ENCODE assay signal across 25 mouse cellular contexts in genomic region chr15:61355344-61355743, GRCm38 (mm10).
DNase-seq lines count a peak whose midpoint lies in the region; ATAC-seq lines count a peak whose summit lies in the region.
"Had no signal": no experiment of that assay in that cellular context is flagged by ENCODE, and none has a peak within 500 bp of the region (broad histone marks: within the 10 kb centered on the region; RNA-seq: fewer than 3 reads in every experiment).

No protein-coding gene starts in this region.

- no peak for ATAC-seq in embryonic facial prominence, embryonic 11.5 days (replicated peaks; ENCODE audit: insufficient number of reproducible peaks, low FRiP score, low TSS enrichment, low read depth)
- ATAC-seq in hindbrain, embryonic 11.5 days (ENCODE audit: low FRiP score) = no peak
- ATAC-seq: forebrain, embryonic 14.5 days; liver, postnatal 0 days; lung, postnatal 0 days; midbrain, embryonic 16.5 days had no signal

- H3K9me3 ChIP-seq in embryonic facial prominence, embryonic 11.5 days (replicated peaks; ENCODE audit: control insufficient read depth, low read length) = no peaks in the 10 kb centered on the region
- H3K9me3 ChIP-seq in embryonic facial prominence, embryonic 10.5 days = no peaks in the 10 kb centered on the region
- H3K9me3 ChIP-seq in hindbrain, embryonic 11.5 days (ENCODE audit: control insufficient read depth, low read length) = no peaks in the 10 kb centered on the region
- H3K9me3 ChIP-seq: hindbrain, embryonic 13.5 days; midbrain, embryonic 10.5 days; neural tube, embryonic 15.5 days had no signal

- no peak overlapping the region for H3K4me2 ChIP-seq in embryonic facial prominence, embryonic 11.5 days (ENCODE audit: low read depth, low read length)
- no peak overlapping the region for H3K4me2 ChIP-seq in hindbrain, embryonic 11.5 days (replicated peaks; ENCODE audit: low read depth, low read length)
- H3K4me2 ChIP-seq: hindbrain, embryonic 13.5 days; liver, embryonic 11.5 days; neural tube, embryonic 15.5 days had no signal

- peak; percentile 16 for DNase-seq in embryonic facial prominence, embryonic 11.5 days (ENCODE audit: low spot score)
- no peak for DNase-seq in embryonic facial prominence, embryonic 10.5 days (ENCODE audit: low spot score)
- DNase-seq in gonadal fat pad, adult 2 months (ENCODE audit: low read depth) = peak; percentile 46
- DNase-seq in frontal cortex, adult 2 months (ENCODE audit: extremely low spot score in 1 of 2, low spot score in 1 of 2) = no peak
- no peak for DNase-seq in thymus, postnatal 10 days (ENCODE audit: low spot score in 2 of 2)
- DNase-seq in hindbrain, embryonic 11.5 days (ENCODE audit: low spot score) = no peak
- DNase-seq: adrenal gland, postnatal 10 days; cerebellum, adult 9-10 months; heart, adult 2 months; kidney, adult 11 months; liver, postnatal 0 days; right cerebral cortex, postnatal 14 days; thymus, postnatal 25 days had no signal

- H3K27ac ChIP-seq in embryonic facial prominence, embryonic 11.5 days (replicated peaks; ENCODE audit: low read depth, low read length) = no peak overlapping the region
- H3K27ac ChIP-seq in embryonic facial prominence, embryonic 10.5 days (replicated peaks) = no peak overlapping the region
- peak overlapping the region; percentile 71 for H3K27ac ChIP-seq in brown adipose tissue, adult 24 weeks (replicated peaks; ENCODE audit: low read depth, low read length)
- H3K27ac ChIP-seq in hindbrain, embryonic 11.5 days (ENCODE audit: low read depth, low read length) = no peak overlapping the region
- H3K27ac ChIP-seq: heart, adult 2 months; hindbrain, embryonic 13.5 days; kidney, postnatal 0 days; left cerebral cortex, adult 2 months; macrophage; midbrain, embryonic 10.5 days; neural tube, embryonic 15.5 days had no signal

- no peak overlapping the region for H3K9ac ChIP-seq in embryonic facial prominence, embryonic 11.5 days (replicated peaks; ENCODE audit: low read length)
- H3K9ac ChIP-seq in hindbrain, embryonic 11.5 days (ENCODE audit: low read depth, low read length) = no peak overlapping the region
- H3K9ac ChIP-seq: hindbrain, embryonic 13.5 days; liver, postnatal 0 days; neural tube, embryonic 15.5 days had no signal

- H3K4me3 ChIP-seq in embryonic facial prominence, embryonic 11.5 days (ENCODE audit: low read depth, low read length) = no peak overlapping the region
- H3K4me3 ChIP-seq in embryonic facial prominence, embryonic 10.5 days = no peak overlapping the region
- H3K4me3 ChIP-seq in brown adipose tissue, adult 24 weeks (ENCODE audit: insufficient read depth, low read depth, low read length) = no peak overlapping the region
- H3K4me3 ChIP-seq in hindbrain, embryonic 11.5 days (ENCODE audit: low read depth, low read length) = no peak overlapping the region
- H3K4me3 ChIP-seq: erythroblast, embryonic 14.5 days; heart, adult 2 months; hindbrain, embryonic 13.5 days; left cerebral cortex, adult 2 months; midbrain, embryonic 10.5 days; neural tube, embryonic 15.5 days had no signal

- H3K36me3 ChIP-seq in embryonic facial prominence, embryonic 11.5 days (replicated peaks; ENCODE audit: control insufficient read depth, insufficient read depth, low read depth, low read length) = no peaks in the 10 kb centered on the region
- H3K36me3 ChIP-seq in embryonic facial prominence, embryonic 10.5 days (replicated peaks) = no peaks in the 10 kb centered on the region
- no peaks in the 10 kb centered on the region for H3K36me3 ChIP-seq in hindbrain, embryonic 11.5 days (ENCODE audit: control insufficient read depth, insufficient read depth, low read length)
- H3K36me3 ChIP-seq: hindbrain, embryonic 13.5 days; midbrain, embryonic 10.5 days; neural tube, embryonic 15.5 days had no signal

- no peaks in the 10 kb centered on the region for H3K27me3 ChIP-seq in embryonic facial prominence, embryonic 11.5 days (ENCODE audit: control insufficient read depth, insufficient read depth, low read length)
- H3K27me3 ChIP-seq in embryonic facial prominence, embryonic 10.5 days (replicated peaks; ENCODE audit: low read depth, poor library complexity, severe bottlenecking) = no peaks in the 10 kb centered on the region
- no peaks in the 10 kb centered on the region for H3K27me3 ChIP-seq in hindbrain, embryonic 11.5 days (ENCODE audit: control insufficient read depth, insufficient read depth, low read length)
- H3K27me3 ChIP-seq: hindbrain, embryonic 13.5 days; neural tube, embryonic 15.5 days had no signal

- no peaks in the 10 kb centered on the region for H3K4me1 ChIP-seq in embryonic facial prominence, embryonic 11.5 days (ENCODE audit: control insufficient read depth, insufficient read depth, low read length)
- H3K4me1 ChIP-seq in embryonic facial prominence, embryonic 10.5 days = peaks cover 3% of the 10 kb centered on the region; the same call in 1 of the 2 replicates
- peaks cover 3% of the 10 kb centered on the region; the same call in 1 of the 2 replicates for H3K4me1 ChIP-seq in brown adipose tissue, adult 24 weeks (ENCODE audit: control insufficient read depth, insufficient read depth, insufficient read length, low read length)
- H3K4me1 ChIP-seq in hindbrain, embryonic 11.5 days (replicated peaks; ENCODE audit: control insufficient read depth, insufficient read depth, low read length) = no peaks in the 10 kb centered on the region
- H3K4me1 ChIP-seq: hindbrain, embryonic 13.5 days; midbrain, embryonic 10.5 days; neural tube, embryonic 15.5 days had no signal

Comparison
In these comparisons a context has a peak if more than half of its experiments do, and no peak if none do; other contexts are left out.
1. DNase-seq: peak in embryonic facial prominence, embryonic 11.5 days (single experiment) and gonadal fat pad, adult 2 months (single experiment); none in embryonic facial prominence, embryonic 10.5 days (single experiment), frontal cortex, adult 2 months (0 of 2), thymus, postnatal 10 days (0 of 2) and hindbrain, embryonic 11.5 days (single experiment).